ENCODE assay signal across 18 mouse cellular contexts in genomic region chr6:28615408-28615807, GRCm38 (mm10).
DNase-seq lines count a peak whose midpoint lies in the region; ATAC-seq and TF ChIP-seq lines count a peak whose summit lies in the region.
"Had no signal": no experiment of that assay in that cellular context is flagged by ENCODE, and none has a peak within 500 bp of the region (broad histone marks: within the 10 kb centered on the region; RNA-seq: fewer than 3 reads in every experiment).

No protein-coding gene starts in this region.

- H3K4me3 ChIP-seq in left cerebral cortex, adult 2 months: no peak overlapping the region
- H3K4me3 ChIP-seq: embryonic facial prominence, embryonic 10.5 days; hindbrain, embryonic 15.5 days; intestine, embryonic 15.5 days; liver, embryonic 12.5 days had no signal

- H3K27ac ChIP-seq in left cerebral cortex, adult 2 months: peak overlapping the region; percentile 88
- H3K27ac ChIP-seq: embryonic facial prominence, embryonic 10.5 days; hindbrain, embryonic 15.5 days; intestine, embryonic 15.5 days; liver, embryonic 12.5 days had no signal

- intact Hi-C loops in left cerebral cortex, adult 2 months (cut with DNase I): loop anchor here (5.0 kb wide), 3 partner anchors 73 to 202 kb away; no protein-coding TSS in a partner anchor

- TF ChIP-seq CTCF in left cerebral cortex, adult 2 months (IDR thresholded peaks at IDR 0.05): no peak

- ATAC-seq in cerebellum, adult (ENCODE audit: insufficient number of reproducible peaks, low FRiP score, low TSS enrichment): no peak
- ATAC-seq: intestine, embryonic 15.5 days; liver, embryonic 12.5 days had no signal

- DNase-seq in cerebellum, postnatal 14 days: peak; percentile 25 to 49
- peak; percentile 17 for DNase-seq in layer of hippocampus, adult 9-11 months
- DNase-seq in layer of hippocampus, adult 8-10 months (ENCODE audit: low spot score in 2 of 2): no peak
- DNase-seq in brain, adult 2 months (ENCODE audit: low read depth, low spot score): peak; percentile 86
- no peak for DNase-seq in left cerebral cortex, adult 2 months (ENCODE audit: extremely low spot score in 1 of 2, low spot score in 2 of 2)
- no peak for DNase-seq in adrenal gland, postnatal 14 days
- DNase-seq: gastrocnemius, postnatal 10 days; heart, postnatal 4 days; kidney, adult 9 months; kidney, postnatal 36 days; lung, adult 2 months; lung, postnatal 4 days; right cerebral cortex, postnatal 4 days had no signal

Comparison
In these comparisons a context has a peak if more than half of its experiments do, and no peak if none do; other contexts are left out.
1. DNase-seq: peak in cerebellum, postnatal 14 days (2 of 2), layer of hippocampus, adult 9-11 months (single experiment) and brain, adult 2 months (single experiment); none in layer of hippocampus, adult 8-10 months (0 of 2), left cerebral cortex, adult 2 months (0 of 2) and adrenal gland, postnatal 14 days (single experiment).